Mouse (Mus musculus) spleen, postnatal 10 days (tissue): Measurements from ENCODE around the gene Crtap.

Experiments
- DNase-seq, 2 experiments: peaks; one replicate each; pipeline ENCODE4 v3.0.0; 2021 to 2022; ENCODE audit warnings: low spot score in 2 of 2

Crtap gene

DNA sequence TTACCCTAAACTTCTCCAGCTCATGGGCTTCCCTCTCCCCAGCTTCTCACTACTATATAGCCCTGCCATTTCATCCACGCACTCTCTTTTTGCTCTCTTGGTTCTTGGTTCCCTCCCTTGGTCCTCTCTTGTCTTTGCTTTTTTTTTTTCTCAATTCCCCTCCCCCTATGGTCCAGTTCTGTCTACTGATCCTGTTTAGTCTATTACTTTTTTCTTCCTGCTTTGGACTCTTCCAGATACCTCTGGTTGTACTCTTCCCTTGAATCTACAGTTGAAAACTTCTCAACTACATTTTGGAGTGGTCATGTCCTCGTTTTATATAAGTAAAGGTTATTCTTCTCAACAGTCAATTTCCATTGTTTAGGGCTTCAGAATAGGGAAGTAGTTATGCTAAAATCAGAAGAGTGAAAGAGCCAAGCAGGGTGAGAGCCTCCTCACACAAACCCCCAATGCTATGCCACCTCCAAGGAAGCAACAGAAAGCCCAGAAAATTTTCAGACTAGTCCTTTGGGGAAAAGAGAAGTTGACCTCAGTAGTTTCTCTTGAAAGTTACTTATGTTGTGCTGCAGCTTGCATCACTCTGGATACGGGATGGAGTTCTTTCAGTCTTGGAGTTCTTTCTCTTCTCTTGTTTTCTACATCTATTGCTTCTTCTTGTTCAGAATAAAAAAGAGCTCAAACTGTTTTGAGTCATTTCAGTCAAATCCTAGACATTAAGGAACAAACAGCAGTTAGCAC is 64.3 kb downstream of the Crtap start:
- DNase-seq, result no peak
